Mouse (Mus musculus) CD8-positive naive resting alpha-beta T cell, adult 2 months (primary cell): ENCODE data around the gene Colq.
"Not testable (repeated sequence)": the region's sequence is repeated elsewhere in the genome, so short reads cannot be mapped to it uniquely, and the experiment has no call there.

ENCODE experiments used
- DNase-seq, 2 experiments: peaks; one replicate each; pipeline ENCODE4 v3.0.0; 2022; ENCODE audit warnings: low read depth in 2 of 2, low spot score in 2 of 2

Gene Colq

GRCm38 (mm10) chr14:31591243-31591642 is at the start of gene Colq:
Gene Colq (minus strand): TSS chr14:31591343.
- DNase-seq = no peak

- DNase-seq = no peak
Observed at GRCm38 (mm10) chr14:31640346-31640889, 49.3 kb upstream of the Colq start, which contains the start of gene Gm49387. Gene Gm49387 (minus strand): TSS chr14:31640878.

DNA sequence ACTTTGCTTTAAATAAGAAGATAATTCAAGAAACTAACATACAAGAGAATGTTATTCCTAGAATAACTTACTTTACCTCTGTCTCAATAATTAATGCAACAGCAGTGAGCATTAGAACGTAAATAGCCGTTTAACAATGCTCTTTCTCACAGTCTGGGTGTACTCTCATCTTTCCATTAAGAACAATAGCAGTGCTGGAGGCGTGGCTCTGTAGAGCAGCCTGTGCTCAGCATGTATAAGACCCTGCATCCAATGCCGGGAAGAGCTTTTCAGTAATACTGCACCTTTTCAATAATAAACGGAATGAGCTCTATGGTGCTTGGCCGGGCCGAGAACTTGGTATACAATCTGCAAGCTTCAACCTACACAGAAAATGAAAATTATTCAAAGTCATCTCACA is 39.5 kb upstream of the Colq start:
- no peak for DNase-seq

- DNase-seq = no peak
Observed at GRCm38 (mm10) chr14:31622748-31623147, 31.6 kb upstream of the Colq start.

GRCm38 (mm10) chr14:31620591-31621223 is 29.6 kb upstream of the Colq start:
- no peak for DNase-seq

- DNase-seq = no peak
Observed at GRCm38 (mm10) chr14:31617997-31618396, 26.9 kb upstream of the Colq start.

DNA sequence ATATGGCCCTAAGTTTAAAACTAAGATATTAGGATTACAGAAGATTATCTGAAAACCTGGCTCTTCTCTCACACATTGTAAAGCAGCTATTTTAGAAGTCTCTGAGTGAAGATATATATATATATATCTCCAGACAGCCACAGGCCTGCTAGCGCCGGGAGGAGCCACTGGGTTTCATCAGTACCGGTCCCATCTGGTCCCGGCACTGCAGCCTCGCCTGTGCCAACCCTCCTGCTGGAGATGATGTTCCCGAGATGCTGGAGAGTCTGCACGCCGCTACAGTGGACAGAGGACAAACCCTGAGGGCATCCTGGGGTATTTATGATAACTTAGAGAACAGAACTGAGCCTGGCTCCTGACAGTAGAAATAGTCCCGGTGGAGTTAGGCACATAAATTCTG is 26.1 kb upstream of the Colq start:
- no peak for DNase-seq

GRCm38 (mm10) chr14:31613671-31614070 is 22.5 kb upstream of the Colq start:
- DNase-seq = no peak

DNA sequence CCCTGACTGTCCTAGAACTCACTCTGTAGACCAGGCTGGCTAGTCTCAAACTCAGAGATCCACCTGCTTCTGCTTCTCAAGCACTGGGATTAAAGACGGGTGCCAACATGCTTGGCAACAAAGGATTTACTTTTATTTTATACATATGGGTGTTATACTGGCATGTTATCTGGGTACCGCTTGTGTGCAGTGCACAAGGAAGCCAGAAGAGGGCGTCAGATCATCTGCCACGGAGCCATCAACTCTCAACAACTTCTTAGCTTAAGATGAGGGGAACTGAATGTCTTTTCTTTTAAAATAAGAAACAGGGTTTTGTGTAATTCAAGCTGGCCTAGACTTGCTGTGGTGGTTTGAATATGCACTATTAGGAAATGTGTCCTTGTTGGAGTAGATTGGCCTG is 20.8 kb upstream of the Colq start:
- DNase-seq = no peak

- DNase-seq = no peak
Observed at GRCm38 (mm10) chr14:31605514-31605913, 14.4 kb upstream of the Colq start.

GRCm38 (mm10) chr14:31604916-31605315 is 13.8 kb upstream of the Colq start:
- DNase-seq = no peak

DNA sequence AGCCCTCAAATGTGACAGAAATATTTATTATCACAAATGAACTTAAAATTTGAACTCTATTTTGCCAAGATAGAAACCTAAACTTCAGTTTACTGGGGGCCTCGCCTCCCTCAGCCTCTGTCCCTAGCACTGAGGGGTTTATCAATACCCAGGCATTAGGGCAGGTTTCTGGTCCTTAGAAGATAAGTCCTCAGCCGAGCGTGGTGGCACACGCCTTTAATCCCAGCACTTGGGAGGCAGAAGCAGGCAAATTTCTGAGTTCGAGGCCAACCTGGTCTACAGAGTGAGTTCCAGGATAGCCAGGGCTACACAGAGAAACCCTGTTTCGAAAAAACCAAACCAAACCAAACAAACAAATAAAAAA is 11.5 kb upstream of the Colq start:
- not testable (repeated sequence) for DNase-seq

DNA sequence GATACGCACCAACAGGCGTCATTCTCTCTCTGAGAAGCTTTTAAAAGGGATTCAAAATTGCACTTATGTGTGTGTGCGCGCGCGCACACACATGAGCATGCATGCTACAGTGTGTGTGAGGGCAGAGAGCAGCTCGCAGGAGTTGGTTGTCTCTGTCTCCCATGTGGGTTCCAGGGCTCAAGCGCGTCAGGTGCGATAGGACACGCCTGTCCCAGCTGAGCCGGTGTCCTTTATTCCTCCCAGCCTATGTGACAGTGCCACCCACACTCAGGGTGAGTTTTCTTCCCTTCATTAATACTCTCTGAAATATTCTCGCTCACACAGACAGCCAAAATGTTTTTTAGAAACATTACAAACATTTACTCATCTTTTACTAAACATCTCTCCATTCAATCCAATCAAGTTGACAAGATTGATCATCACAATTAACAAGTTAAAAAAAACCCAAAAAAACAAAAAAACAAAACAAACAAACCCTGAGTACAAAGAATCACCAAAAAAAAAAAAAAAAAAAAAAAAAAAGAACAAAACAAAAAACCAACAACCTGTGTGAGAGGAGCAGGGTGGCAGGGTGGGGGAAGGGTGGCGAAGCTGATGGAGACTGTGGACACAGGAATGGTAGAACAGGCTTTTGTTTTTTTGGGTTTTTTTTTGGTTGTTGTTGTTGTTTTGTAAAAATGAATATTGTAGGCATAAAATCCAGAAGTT is 10.9 kb upstream of the Colq start:
- no peak for DNase-seq

DNA sequence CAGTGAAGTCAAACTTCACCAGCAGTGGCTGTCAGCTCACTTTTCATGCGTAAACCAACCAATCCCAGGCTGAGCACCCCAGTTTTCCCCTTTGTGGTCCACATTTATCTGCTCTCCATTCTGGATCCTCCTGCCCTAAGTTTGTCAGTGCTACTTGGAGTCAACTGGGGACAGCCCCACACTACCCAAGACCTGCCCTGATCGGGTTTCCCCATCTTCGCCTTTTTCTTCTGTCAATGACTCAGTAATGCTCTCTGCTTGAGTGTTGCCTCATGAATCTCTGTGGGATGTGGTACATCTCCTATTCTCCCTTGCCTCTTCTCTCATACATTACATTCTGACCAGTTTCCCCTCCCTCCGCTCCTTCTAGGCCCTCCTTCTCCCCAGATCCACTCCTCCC is 6.3 kb upstream of the Colq start:
- DNase-seq = no peak

GRCm38 (mm10) chr14:31596408-31596807 is 5.3 kb upstream of the Colq start:
- no peak for DNase-seq

- no peak for DNase-seq
Observed at GRCm38 (mm10) chr14:31594693-31595092, 3.5 kb upstream of the Colq start.

DNA sequence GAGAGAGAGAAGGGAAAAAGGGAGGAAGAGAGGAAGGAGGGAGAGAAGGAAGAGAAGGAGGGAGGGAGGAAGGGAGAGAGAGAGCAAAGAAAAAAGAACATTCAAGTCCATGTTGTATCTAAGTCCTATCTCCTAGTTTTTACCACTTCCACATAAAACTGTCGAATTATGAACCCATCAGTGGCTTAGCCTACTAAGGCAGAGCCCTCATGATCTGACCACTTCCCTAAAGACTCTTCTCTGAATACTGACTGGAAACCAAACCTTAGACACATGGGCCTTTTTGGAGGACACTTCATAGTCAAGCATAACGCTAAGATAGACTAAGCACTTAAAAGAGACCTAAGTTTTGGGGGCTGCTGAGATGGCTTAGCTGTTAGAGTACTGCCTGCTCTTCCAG is 1.9 kb upstream of the Colq start:
- no peak for DNase-seq

GRCm38 (mm10) chr14:31586451-31586850 is 4.7 kb downstream of the Colq start:
- no peak for DNase-seq

GRCm38 (mm10) chr14:31583082-31583481 is 8.1 kb downstream of the Colq start:
- DNase-seq = no peak

DNA sequence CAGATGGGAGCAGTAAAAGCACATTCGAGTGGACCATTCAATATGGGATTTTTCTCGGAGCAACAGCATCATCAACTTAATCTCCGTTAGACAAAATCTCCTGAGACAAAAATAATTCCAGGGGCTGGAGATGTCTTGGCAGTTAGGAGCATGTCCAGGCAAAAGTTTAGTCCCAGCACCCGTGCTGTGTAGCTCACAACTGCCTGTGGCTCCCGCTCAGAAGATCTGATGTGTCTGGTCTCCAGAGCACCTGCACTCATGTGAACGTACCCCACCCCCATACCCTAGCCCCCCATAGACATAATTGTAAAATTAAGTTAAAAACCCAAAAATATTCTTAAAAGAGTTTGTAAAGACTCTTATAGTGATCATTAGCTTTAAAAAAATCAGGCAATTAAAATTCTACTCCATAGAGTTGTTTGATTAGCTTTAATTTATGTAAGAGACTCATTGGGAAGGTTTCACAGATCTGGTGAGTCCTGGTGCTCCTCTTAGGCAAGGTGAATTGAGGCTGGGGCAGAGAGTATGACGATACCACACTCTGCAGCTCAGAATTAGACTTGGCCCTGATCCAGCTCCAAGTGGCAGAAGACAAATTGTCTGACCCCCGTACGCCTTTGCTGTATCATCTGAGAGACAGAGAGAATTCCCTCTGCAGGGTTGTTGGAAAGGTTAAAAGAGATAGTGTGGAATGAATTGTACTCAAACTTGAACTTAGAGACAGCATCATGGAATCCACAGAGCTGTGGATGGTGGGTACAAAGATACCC is 13.0 kb downstream of the Colq start:
- no peak for DNase-seq

DNA sequence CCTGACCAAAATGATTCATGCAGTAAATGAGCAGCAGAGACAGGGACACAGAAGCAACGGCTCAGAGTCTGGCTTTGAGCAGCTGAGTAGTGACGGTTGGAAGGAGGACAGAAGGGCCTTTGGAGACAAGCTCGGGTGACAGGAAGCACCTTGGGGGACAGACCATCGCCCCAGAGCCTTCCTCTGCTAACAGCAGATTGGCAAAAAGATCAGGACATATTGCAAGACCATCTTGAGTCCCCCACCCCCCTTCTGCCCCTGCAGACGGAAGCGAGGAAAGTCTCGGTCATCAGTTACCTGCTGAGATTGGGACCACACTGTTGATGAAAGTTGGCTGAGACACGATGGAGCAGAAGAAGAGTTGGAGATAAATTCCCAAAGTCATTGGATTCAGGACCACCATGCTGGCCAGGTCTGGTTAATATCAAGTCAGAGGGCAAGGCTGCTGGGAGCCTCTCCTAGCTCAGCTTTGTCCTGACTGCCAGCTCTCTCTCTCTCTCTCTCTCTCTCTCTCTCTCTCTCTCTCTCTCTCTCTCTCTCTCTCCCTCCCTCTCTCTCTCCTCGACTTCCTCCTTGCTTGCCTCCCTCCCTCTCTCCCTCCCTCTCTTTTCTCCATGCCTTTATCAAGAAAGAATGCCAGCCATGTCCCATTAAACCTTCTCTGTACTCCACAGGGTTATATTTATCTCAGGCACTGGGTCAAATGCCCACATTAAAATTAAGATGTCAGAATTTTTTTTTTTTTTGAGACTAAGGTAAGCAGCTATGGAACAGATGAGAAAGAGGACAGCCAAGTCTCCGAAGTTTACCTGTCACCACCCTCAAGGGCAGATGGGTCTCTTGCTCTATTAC is 14.1 kb downstream of the Colq start:
- DNase-seq = no peak
